Mouse (Mus musculus): ENCODE results near the gene Gm1604a.
"Not testable (repeated sequence)": the region's sequence is repeated elsewhere in the genome, so short reads cannot be mapped to it uniquely, and the experiment has no call there.

Gene Gm1604a

GRCm38 (mm10) chr17:7025257-7025656 is at the start of gene Gm1604a:
Gene Gm1604a, plus strand, starts transcription at chr17:7025568.
- DNase-seq (ENCODE audit: low spot score) = not testable (repeated sequence)

GRCm38 (mm10) chr17:6978287-6979248 is 46.8 kb upstream of the Gm1604a start, which contains the start of gene Gm49721:
Gene Gm49721, plus strand, starts transcription at chr17:6978904.
- DNase-seq (ENCODE audit: low spot score) = peak; percentile 25

GRCm38 (mm10) chr17:6979380-6979779 is 46.0 kb upstream of the Gm1604a start:
- peak; percentile 9 for DNase-seq (ENCODE audit: low spot score)

GRCm38 (mm10) chr17:6980144-6980543 is 45.2 kb upstream of the Gm1604a start:
- not testable (repeated sequence) for DNase-seq (ENCODE audit: low spot score)

- not testable (repeated sequence) for DNase-seq (ENCODE audit: low spot score)
Measured at GRCm38 (mm10) chr17:6986118-6986517, 39.2 kb upstream of the Gm1604a start.

- DNase-seq (ENCODE audit: low spot score) = not testable (repeated sequence)
Measured at GRCm38 (mm10) chr17:6995504-6995903, 29.9 kb upstream of the Gm1604a start.

GRCm38 (mm10) chr17:6996826-6997225 is 28.5 kb upstream of the Gm1604a start:
- not testable (repeated sequence) for DNase-seq (ENCODE audit: low spot score)

- not testable (repeated sequence) for DNase-seq (ENCODE audit: low spot score)
Measured at GRCm38 (mm10) chr17:6997778-6998490, 27.4 kb upstream of the Gm1604a start.

- not testable (repeated sequence) for DNase-seq (ENCODE audit: low spot score)
Measured at GRCm38 (mm10) chr17:7001790-7002585, 23.4 kb upstream of the Gm1604a start.

- DNase-seq (ENCODE audit: low spot score) = not testable (repeated sequence)
Measured at GRCm38 (mm10) chr17:7003392-7003791, 22.0 kb upstream of the Gm1604a start.

GRCm38 (mm10) chr17:7005646-7006045 is 19.7 kb upstream of the Gm1604a start:
- not testable (repeated sequence) for DNase-seq (ENCODE audit: low spot score)

GRCm38 (mm10) chr17:7008885-7009284 is 16.5 kb upstream of the Gm1604a start:
- DNase-seq (ENCODE audit: low spot score) = not testable (repeated sequence)

- not testable (repeated sequence) for DNase-seq (ENCODE audit: low spot score)
Measured at GRCm38 (mm10) chr17:7009440-7009839, 15.9 kb upstream of the Gm1604a start.

GRCm38 (mm10) chr17:7009901-7010300 is 15.5 kb upstream of the Gm1604a start:
- not testable (repeated sequence) for DNase-seq (ENCODE audit: low spot score)

GRCm38 (mm10) chr17:7014190-7014589 is 11.2 kb upstream of the Gm1604a start:
- not testable (repeated sequence) for DNase-seq (ENCODE audit: low spot score)

GRCm38 (mm10) chr17:7025764-7026346 is 487 bp downstream of the Gm1604a start:
- DNase-seq (ENCODE audit: low spot score) = not testable (repeated sequence)

- not testable (repeated sequence) for DNase-seq (ENCODE audit: low spot score)
Measured at GRCm38 (mm10) chr17:7030204-7030603, 4.8 kb downstream of the Gm1604a start.

- DNase-seq (ENCODE audit: low spot score) = not testable (repeated sequence)
Measured at GRCm38 (mm10) chr17:7030622-7031174, 5.3 kb downstream of the Gm1604a start.

- not testable (repeated sequence) for DNase-seq (ENCODE audit: low spot score)
Measured at GRCm38 (mm10) chr17:7033192-7034166, 8.1 kb downstream of the Gm1604a start.

Data from yolk sac, embryonic 10.5 days (tissue).